Mouse (Mus musculus): ENCODE measurements around the gene Erbb3. TPM values are rescaled to one million over a fixed set of nuclear protein-coding genes. Genes with fewer than 3 reads are reported as not detected.
"Not testable (repeated sequence)": the region's sequence is repeated elsewhere in the genome, so short reads cannot be mapped to it uniquely, and the experiment has no call there.

The Erbb3 gene
- total and polyA plus RNA-seq, 2 experiments from 2014 or later, result 3.1 to 10.6 TPM

GRCm38 (mm10) chr10:128565788-128566531 lies 23.5 kb downstream of the Erbb3 start, which contains the start of gene Pa2g4:
Gene Pa2g4, minus strand, starts transcription at chr10:128565987.
- peak within 1 kb of the TSS; percentile 91 for H3K9ac ChIP-seq (replicated peaks; ENCODE audit: low read depth, low read length)
- TF ChIP-seq EP300 (IDR thresholded peaks at IDR 0.05; ENCODE audit: low read depth), result peak; percentile 44; the same call in 1 of the 2 replicates
- 0 out of 2 replicates have a peak, but pooled peaks have one; percentile 7 for TF ChIP-seq CTCF (IDR thresholded peaks at IDR 0.05; ENCODE audit: low read depth)
- H3K27ac ChIP-seq (ENCODE audit: low read depth), result peak within 1 kb of the TSS; percentile 89
- no peaks in the 10 kb centered on the region for H3K9me3 ChIP-seq (replicated peaks; ENCODE audit: control insufficient read depth, low read length)
- H3K4me2 ChIP-seq (ENCODE audit: low read depth, low read length), result peak within 1 kb of the TSS; percentile 92
- peaks cover 8% of the 10 kb centered on the region; the same call in 1 of the 2 replicates for H3K4me1 ChIP-seq (ENCODE audit: control insufficient read depth, insufficient read depth)
- no peaks in the 10 kb centered on the region for H3K27me3 ChIP-seq (ENCODE audit: control insufficient read depth, insufficient read depth, low read length)
- DNase-seq (ENCODE audit: low spot score), result peak; percentile 99
- ATAC-seq (ENCODE audit: insufficient read depth, low read depth), result peak; percentile 96
- under 1% methylated on average over 58 of the region's 58 CpGs for WGBS
- H3K4me3 ChIP-seq (ENCODE audit: low read depth, low read length), result peak within 1 kb of the TSS; percentile 94
- H3K36me3 ChIP-seq (replicated peaks; ENCODE audit: control insufficient read depth, insufficient read depth, low read length), result peaks cover 33% of the 10 kb centered on the region

- peak; percentile 12 for ATAC-seq (ENCODE audit: insufficient read depth, low read depth)
- TF ChIP-seq CTCF (IDR thresholded peaks at IDR 0.05; ENCODE audit: low read depth) (no peak; the same call in 1 of the 2 replicates), EP300 (IDR thresholded peaks at IDR 0.05; ENCODE audit: low read depth) (no peak)
- DNase-seq (ENCODE audit: low spot score), result no peak
Measured at GRCm38 (mm10) chr10:128565206-128565787, 24.2 kb downstream of the Erbb3 start.

GRCm38 (mm10) chr10:128563544-128563943 lies 25.9 kb downstream of the Erbb3 start:
- Histone ChIP-seq H3K9ac (replicated peaks; ENCODE audit: low read depth, low read length) (0 out of 2 replicates have a peak overlapping the region, but pooled peaks have one; percentile 17), H3K4me3 (ENCODE audit: low read depth, low read length) (no peak overlapping the region), H3K27ac (ENCODE audit: low read depth) (no peak overlapping the region), H3K36me3 (replicated peaks; ENCODE audit: control insufficient read depth, insufficient read depth, low read length) (peaks cover 49% of the 10 kb centered on the region), H3K4me1 (ENCODE audit: control insufficient read depth, insufficient read depth) (peaks cover 8% of the 10 kb centered on the region; the same call in 1 of the 2 replicates), H3K4me2 (ENCODE audit: low read depth, low read length) (no peak overlapping the region), H3K27me3 (ENCODE audit: control insufficient read depth, insufficient read depth, low read length) (no peaks in the 10 kb centered on the region), H3K9me3 (replicated peaks; ENCODE audit: control insufficient read depth, low read length) (no peaks in the 10 kb centered on the region)
- WGBS, result 83% methylated on average over 6 of the region's 6 CpGs
- DNase-seq (ENCODE audit: low spot score) (no peak), ATAC-seq (ENCODE audit: insufficient read depth, low read depth) (no peak)
- TF ChIP-seq EP300 (IDR thresholded peaks at IDR 0.05; ENCODE audit: low read depth), result no peak
- no peak for TF ChIP-seq CTCF (IDR thresholded peaks at IDR 0.05; ENCODE audit: low read depth)

More at GRCm38 (mm10) chr10:128565206-128565787, 24.2 kb downstream of the Erbb3 start:
- Histone ChIP-seq H3K4me1 (ENCODE audit: control insufficient read depth, insufficient read depth) (peaks cover 8% of the 10 kb centered on the region; the same call in 1 of the 2 replicates), H3K9me3 (replicated peaks; ENCODE audit: control insufficient read depth, low read length) (no peaks in the 10 kb centered on the region), H3K36me3 (replicated peaks; ENCODE audit: control insufficient read depth, insufficient read depth, low read length) (peaks cover 40% of the 10 kb centered on the region), H3K4me3 (ENCODE audit: low read depth, low read length) (peak overlapping the region; percentile 94), H3K4me2 (ENCODE audit: low read depth, low read length) (peak overlapping the region; percentile 92), H3K9ac (replicated peaks; ENCODE audit: low read depth, low read length) (peak overlapping the region; percentile 91), H3K27ac (ENCODE audit: low read depth) (peak overlapping the region; percentile 89), H3K27me3 (ENCODE audit: control insufficient read depth, insufficient read depth, low read length) (no peaks in the 10 kb centered on the region)
- WGBS, result under 1% methylated on average over 43 of the region's 46 CpGs

GRCm38 (mm10) chr10:128556963-128557362 lies 32.5 kb downstream of the Erbb3 start:
- Histone ChIP-seq H3K9me3 (replicated peaks; ENCODE audit: control insufficient read depth, low read length) (no peaks in the 10 kb centered on the region), H3K9ac (replicated peaks; ENCODE audit: low read depth, low read length) (no peak overlapping the region), H3K4me3 (ENCODE audit: low read depth, low read length) (no peak overlapping the region), H3K27ac (ENCODE audit: low read depth) (no peak overlapping the region), H3K4me2 (ENCODE audit: low read depth, low read length) (no peak overlapping the region), H3K4me1 (ENCODE audit: control insufficient read depth, insufficient read depth) (no peaks in the 10 kb centered on the region), H3K27me3 (ENCODE audit: control insufficient read depth, insufficient read depth, low read length) (no peaks in the 10 kb centered on the region), H3K36me3 (replicated peaks; ENCODE audit: control insufficient read depth, insufficient read depth, low read length) (peaks cover 47% of the 10 kb centered on the region)
- TF ChIP-seq EP300 (IDR thresholded peaks at IDR 0.05; ENCODE audit: low read depth), result no peak
- no peak for TF ChIP-seq CTCF (IDR thresholded peaks at IDR 0.05; ENCODE audit: low read depth)
- 79% methylated on average over 6 of the region's 6 CpGs for WGBS
- DNase-seq (ENCODE audit: low spot score), result no peak
- ATAC-seq (ENCODE audit: insufficient read depth, low read depth), result no peak

GRCm38 (mm10) chr10:128556286-128556685 lies 33.2 kb downstream of the Erbb3 start:
- H3K36me3 ChIP-seq (replicated peaks; ENCODE audit: control insufficient read depth, insufficient read depth, low read length), result peaks cover 40% of the 10 kb centered on the region
- DNase-seq (ENCODE audit: low spot score), result no peak
- no peak overlapping the region for H3K9ac ChIP-seq (replicated peaks; ENCODE audit: low read depth, low read length)
- no peak for TF ChIP-seq EP300 (IDR thresholded peaks at IDR 0.05; ENCODE audit: low read depth)
- peak; percentile 16; the same call in 1 of the 2 replicates for TF ChIP-seq CTCF (IDR thresholded peaks at IDR 0.05; ENCODE audit: low read depth)
- no peak overlapping the region for H3K4me2 ChIP-seq (ENCODE audit: low read depth, low read length)
- H3K27ac ChIP-seq (ENCODE audit: low read depth), result no peak overlapping the region
- no peaks in the 10 kb centered on the region for H3K4me1 ChIP-seq (ENCODE audit: control insufficient read depth, insufficient read depth)
- no peaks in the 10 kb centered on the region for H3K9me3 ChIP-seq (replicated peaks; ENCODE audit: control insufficient read depth, low read length)
- H3K27me3 ChIP-seq (ENCODE audit: control insufficient read depth, insufficient read depth, low read length), result no peaks in the 10 kb centered on the region
- no peak for ATAC-seq (ENCODE audit: insufficient read depth, low read depth)
- H3K4me3 ChIP-seq (ENCODE audit: low read depth, low read length), result no peak overlapping the region

- H3K27ac ChIP-seq (ENCODE audit: low read depth); H3K9ac ChIP-seq (replicated peaks; ENCODE audit: low read depth, low read length); H3K4me3 ChIP-seq (ENCODE audit: low read depth, low read length); H3K4me2 ChIP-seq (ENCODE audit: low read depth, low read length); ATAC-seq (ENCODE audit: insufficient read depth, low read depth); H3K27me3 ChIP-seq (ENCODE audit: control insufficient read depth, insufficient read depth, low read length); H3K4me1 ChIP-seq (ENCODE audit: control insufficient read depth, insufficient read depth); H3K9me3 ChIP-seq (replicated peaks; ENCODE audit: control insufficient read depth, low read length); DNase-seq (ENCODE audit: low spot score): not testable (repeated sequence)
- peaks cover 33% of the 10 kb centered on the region for H3K36me3 ChIP-seq (replicated peaks; ENCODE audit: control insufficient read depth, insufficient read depth, low read length)
- WGBS, result 59% methylated on average over 1 of the region's 1 CpGs
Measured at GRCm38 (mm10) chr10:128555567-128555966, 33.9 kb downstream of the Erbb3 start.

- not testable (repeated sequence) for H3K4me1 ChIP-seq (ENCODE audit: control insufficient read depth, insufficient read depth); ATAC-seq (ENCODE audit: insufficient read depth, low read depth); H3K9ac ChIP-seq (replicated peaks; ENCODE audit: low read depth, low read length); H3K36me3 ChIP-seq (replicated peaks; ENCODE audit: control insufficient read depth, insufficient read depth, low read length); DNase-seq (ENCODE audit: low spot score); H3K27me3 ChIP-seq (ENCODE audit: control insufficient read depth, insufficient read depth, low read length); H3K4me3 ChIP-seq (ENCODE audit: low read depth, low read length); H3K9me3 ChIP-seq (replicated peaks; ENCODE audit: control insufficient read depth, low read length); H3K4me2 ChIP-seq (ENCODE audit: low read depth, low read length); H3K27ac ChIP-seq (ENCODE audit: low read depth)
- WGBS, result 82% methylated on average over 11 of the region's 11 CpGs
Measured at GRCm38 (mm10) chr10:128550144-128550823, 39.2 kb downstream of the Erbb3 start.
